Mouse (Mus musculus) midbrain, embryonic 13.5 days (tissue): ENCODE measurements around the gene Heatr5b. TPM values are rescaled to one million over a fixed set of nuclear protein-coding genes. Genes with fewer than 3 reads are reported as not detected.

Experiments used
- ATAC-seq: fragments of 200-750 bp; cut with Nextera tagmentation; 2 replicates; pipeline ENCODE4 v1.8.0; 2017; ENCODE audit warnings: mild to moderate bottlenecking, moderate TSS enrichment, moderate library complexity
- H3K27ac ChIP-seq: fragments of 300-500 bp; sonication (generic); 2 replicates; pipeline ENCODE4 v1.5.1; 2015; ENCODE audit warnings: inconsistent platforms, mild to moderate bottlenecking, moderate library complexity
- H3K27me3 ChIP-seq: fragments of 300-500 bp; sonication (generic); 2 replicates; pipeline ENCODE4 v1.6.1; 2015; ENCODE audit warnings: mild to moderate bottlenecking, inconsistent platforms
- H3K36me3 ChIP-seq: fragments of 300-500 bp; sonication (generic); 2 replicates; pipeline ENCODE4 v1.6.1; 2015; ENCODE audit warnings: mild to moderate bottlenecking, inconsistent platforms
- H3K4me1 ChIP-seq: fragments of 300-500 bp; sonication (generic); replicated peaks from 2 replicates; pipeline ENCODE4 v1.6.1; 2015; ENCODE audit warnings: inconsistent platforms
- H3K4me2 ChIP-seq: fragments of 300-500 bp; sonication (generic); replicated peaks from 2 replicates; pipeline ENCODE4 v1.6.1; 2015; ENCODE audit warnings: moderate library complexity, mild to moderate bottlenecking, inconsistent platforms
- H3K4me3 ChIP-seq: fragments of 300-500 bp; sonication (generic); replicated peaks from 2 replicates; pipeline ENCODE4 v1.5.1; 2015; ENCODE audit warnings: mild to moderate bottlenecking, inconsistent platforms
- H3K9ac ChIP-seq: fragments of 300-500 bp; sonication (generic); replicated peaks from 2 replicates; pipeline ENCODE4 v1.6.1; 2015; ENCODE audit warnings: mild to moderate bottlenecking, inconsistent platforms
- H3K9me3 ChIP-seq: fragments of 300-500 bp; sonication (generic); 2 replicates; pipeline ENCODE4 v1.6.1; 2016; ENCODE audit warnings: mild to moderate bottlenecking, inconsistent platforms
- whole genome bisulfite sequencing: fragments of 180-500 bp; shearing (Covaris S2); methylation state at CpG from one replicate; pipeline ENCODE4 v1.1.7; 2015; 5-methylcytosine and 5-hydroxymethylcytosine counted together
- polyA plus RNA-seq: library from polyadenylated mRNA; unstranded; fragments of >200 nt; fragmentation: Nextera tagmentation; extraction: Ambion mirVana; gene quantifications from 2 replicates; pipeline ENCODE4 v1.2.1, GENCODE M21; 2015

The Heatr5b gene
- polyA plus RNA-seq, 1 experiment from 2014 or later: 21.7 TPM

- Histone ChIP-seq H3K9me3 (no peaks in the 10 kb centered on the region), H3K27me3 (no peaks in the 10 kb centered on the region), H3K27ac (no peak overlapping the region), H3K4me3 (no peak overlapping the region), H3K9ac (no peak overlapping the region), H3K4me2 (no peak overlapping the region), H3K4me1 (no peaks in the 10 kb centered on the region), H3K36me3 (peaks cover 69% of the 10 kb centered on the region)
- ATAC-seq: no peak
- 96% methylated on average over 5 of the region's 5 CpGs for WGBS
Observed at GRCm38 (mm10) chr17:78763272-78763671, 71.9 kb downstream of the Heatr5b start.

GRCm38 (mm10) chr17:78752938-78753655 is 82.1 kb downstream of the Heatr5b start:
- H3K27me3 ChIP-seq: no peaks in the 10 kb centered on the region
- no peaks in the 10 kb centered on the region for H3K4me1 ChIP-seq
- no peak overlapping the region for H3K4me2 ChIP-seq
- 0 out of 2 replicates have a peak overlapping the region, but pooled peaks have one; percentile 14 for H3K9ac ChIP-seq
- H3K27ac ChIP-seq: no peak overlapping the region
- peaks cover 54% of the 10 kb centered on the region for H3K36me3 ChIP-seq
- no peaks in the 10 kb centered on the region for H3K9me3 ChIP-seq
- 59% methylated on average over 17 of the region's 17 CpGs for WGBS
- no peak overlapping the region for H3K4me3 ChIP-seq
- no peak for ATAC-seq

GRCm38 (mm10) chr17:78752064-78752463 is 83.1 kb downstream of the Heatr5b start:
- H3K36me3 ChIP-seq: peaks cover 45% of the 10 kb centered on the region
- no peaks in the 10 kb centered on the region for H3K9me3 ChIP-seq
- no peak overlapping the region for H3K4me2 ChIP-seq
- no peak for ATAC-seq
- H3K9ac ChIP-seq: no peak overlapping the region
- no peak overlapping the region for H3K27ac ChIP-seq
- H3K4me1 ChIP-seq: no peaks in the 10 kb centered on the region
- no peak overlapping the region for H3K4me3 ChIP-seq
- WGBS: 46% methylated on average over 10 of the region's 10 CpGs
- H3K27me3 ChIP-seq: no peaks in the 10 kb centered on the region

GRCm38 (mm10) chr17:78748440-78748839 is 86.7 kb downstream of the Heatr5b start:
- Histone ChIP-seq H3K27me3 (no peaks in the 10 kb centered on the region), H3K36me3 (peaks cover 24% of the 10 kb centered on the region), H3K9me3 (no peaks in the 10 kb centered on the region), H3K4me1 (no peaks in the 10 kb centered on the region), H3K9ac (no peak overlapping the region), H3K4me3 (no peak overlapping the region), H3K27ac (no peak overlapping the region), H3K4me2 (no peak overlapping the region)
- WGBS: 83% methylated on average over 9 of the region's 9 CpGs
- no peak for ATAC-seq

GRCm38 (mm10) chr17:78738416-78738815 is 96.7 kb downstream of the Heatr5b start:
- Histone ChIP-seq H3K4me1 (peaks cover 23% of the 10 kb centered on the region), H3K36me3 (no peaks in the 10 kb centered on the region), H3K4me3 (no peak overlapping the region), H3K4me2 (no peak overlapping the region), H3K9me3 (no peaks in the 10 kb centered on the region), H3K27me3 (peaks cover 4% of the 10 kb centered on the region), H3K27ac (no peak overlapping the region), H3K9ac (no peak overlapping the region)
- 52% methylated on average over 1 of the region's 1 CpGs for WGBS
- no peak for ATAC-seq

- no peaks in the 10 kb centered on the region for H3K9me3 ChIP-seq
- H3K9ac ChIP-seq: no peak overlapping the region
Observed at GRCm38 (mm10) chr17:78737771-78738170, 97.4 kb downstream of the Heatr5b start.

GRCm38 (mm10) chr17:78737096-78737495 is 98.1 kb downstream of the Heatr5b start, which contains the start of gene Strn:
Strn (minus strand) TSS chr17:78737196.
- H3K4me3 ChIP-seq: peak within 1 kb of the TSS; percentile 93
- peak within 1 kb of the TSS; percentile 95 for H3K9ac ChIP-seq
- H3K4me2 ChIP-seq: peak within 1 kb of the TSS; percentile 81
- H3K27me3 ChIP-seq: peaks cover 4% of the 10 kb centered on the region
- peaks cover 33% of the 10 kb centered on the region for H3K4me1 ChIP-seq
- H3K9me3 ChIP-seq: no peaks in the 10 kb centered on the region
- peak within 1 kb of the TSS; percentile 76 for H3K27ac ChIP-seq
- no peak for ATAC-seq
- 34% methylated on average over 4 of the region's 4 CpGs for WGBS
- H3K36me3 ChIP-seq: no peaks in the 10 kb centered on the region

More at GRCm38 (mm10) chr17:78737771-78738170, 97.4 kb downstream of the Heatr5b start:
- no peak for ATAC-seq
- H3K4me2 ChIP-seq: no peak overlapping the region
- WGBS: 43% methylated on average over 2 of the region's 2 CpGs
- H3K27ac ChIP-seq: no peak overlapping the region
- H3K36me3 ChIP-seq: no peaks in the 10 kb centered on the region
- no peak overlapping the region for H3K4me3 ChIP-seq
- peaks cover 28% of the 10 kb centered on the region for H3K4me1 ChIP-seq
- H3K27me3 ChIP-seq: peaks cover 4% of the 10 kb centered on the region

GRCm38 (mm10) chr17:78736473-78736988 is 98.6 kb downstream of the Heatr5b start:
- H3K4me3 ChIP-seq: peak overlapping the region; percentile 93
- peak; percentile 99 for ATAC-seq
- peak overlapping the region; percentile 81 for H3K4me2 ChIP-seq
- no peaks in the 10 kb centered on the region for H3K36me3 ChIP-seq
- peaks cover 38% of the 10 kb centered on the region for H3K4me1 ChIP-seq
- H3K9ac ChIP-seq: peak overlapping the region; percentile 95
- peaks cover 4% of the 10 kb centered on the region for H3K27me3 ChIP-seq
- peak overlapping the region; percentile 76 for H3K27ac ChIP-seq
- no peaks in the 10 kb centered on the region for H3K9me3 ChIP-seq
- under 1% methylated on average over 55 of the region's 60 CpGs for WGBS

GRCm38 (mm10) chr17:78735731-78736472 is 99.3 kb downstream of the Heatr5b start:
- Histone ChIP-seq H3K4me3 (peak overlapping the region; percentile 93), H3K4me2 (peak overlapping the region; percentile 81), H3K9ac (peak overlapping the region; percentile 95), H3K27me3 (peaks cover 4% of the 10 kb centered on the region), H3K36me3 (no peaks in the 10 kb centered on the region), H3K9me3 (no peaks in the 10 kb centered on the region), H3K4me1 (peaks cover 38% of the 10 kb centered on the region), H3K27ac (peak overlapping the region; percentile 76)
- no peak; the same call in none of the 2 replicates for ATAC-seq
- under 1% methylated on average over 38 of the region's 39 CpGs for WGBS

GRCm38 (mm10) chr17:78734806-78735205 is 100.4 kb downstream of the Heatr5b start:
- Histone ChIP-seq H3K4me1 (peaks cover 38% of the 10 kb centered on the region), H3K4me3 (peak overlapping the region; percentile 93; the same call in 1 of the 2 replicates), H3K27ac (no peak overlapping the region), H3K9ac (peak overlapping the region; percentile 34; the same call in 1 of the 2 replicates), H3K36me3 (no peaks in the 10 kb centered on the region), H3K9me3 (no peaks in the 10 kb centered on the region), H3K27me3 (peaks cover 4% of the 10 kb centered on the region), H3K4me2 (peak overlapping the region; percentile 81)
- 73% methylated on average over 10 of the region's 10 CpGs for WGBS
- no peak for ATAC-seq

- no peak overlapping the region for H3K4me3 ChIP-seq
- H3K9me3 ChIP-seq: no peaks in the 10 kb centered on the region
- no peak overlapping the region for H3K4me2 ChIP-seq
- no peaks in the 10 kb centered on the region for H3K27me3 ChIP-seq
- H3K9ac ChIP-seq: no peak overlapping the region
- no peaks in the 10 kb centered on the region for H3K36me3 ChIP-seq
- H3K4me1 ChIP-seq: peaks cover 34% of the 10 kb centered on the region
- 41% methylated on average over 1 of the region's 1 CpGs for WGBS
- H3K27ac ChIP-seq: no peak overlapping the region
- ATAC-seq: no peak
Observed at GRCm38 (mm10) chr17:78732056-78732455, 103.1 kb downstream of the Heatr5b start.
